In the genomic region with DNA sequence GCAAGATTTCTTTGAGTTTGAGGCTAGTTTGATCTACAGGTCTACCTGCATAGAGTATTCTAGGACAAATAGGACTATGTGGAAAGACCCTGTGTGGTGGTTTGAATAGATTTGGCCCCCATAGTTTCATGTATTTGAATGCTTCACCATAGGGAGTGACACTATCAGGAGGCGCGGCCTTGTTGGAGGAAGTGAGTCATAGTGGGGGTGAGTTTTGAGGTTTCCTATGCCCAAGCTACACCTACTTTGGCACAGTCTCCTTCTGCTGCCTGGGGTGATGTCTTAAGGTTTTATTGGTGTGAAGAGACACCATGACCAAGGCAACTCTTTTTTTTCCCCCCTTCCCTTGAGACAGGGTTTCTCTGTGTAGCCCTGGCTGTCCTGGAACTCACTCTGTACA, we compare ENCODE assay signal across 23 mouse cellular contexts. TPM values are rescaled to one million over a fixed set of nuclear protein-coding genes. Genes with fewer than 3 reads are reported as not detected.
"Had no signal": no experiment of that assay in that cellular context is flagged by ENCODE, and none has a peak within 500 bp of the region (broad histone marks: within the 10 kb centered on the region; RNA-seq: fewer than 3 reads in every experiment).

No protein-coding gene starts in this region.

- H3K9ac ChIP-seq: kidney, embryonic 15.5 days; lung, embryonic 15.5 days; midbrain, embryonic 13.5 days had no signal

- H3K27ac ChIP-seq: kidney, embryonic 15.5 days; layer of hippocampus, adult 2 months; lung, embryonic 15.5 days; midbrain, embryonic 10.5 days; midbrain, embryonic 13.5 days; stomach, postnatal 0 days had no signal

- H3K4me2 ChIP-seq: kidney, embryonic 15.5 days; lung, embryonic 15.5 days; midbrain, embryonic 13.5 days had no signal

- H3K4me3 ChIP-seq: kidney, embryonic 15.5 days; layer of hippocampus, adult 2 months; lung, embryonic 15.5 days; midbrain, embryonic 10.5 days; midbrain, embryonic 13.5 days had no signal

- H3K9me3 ChIP-seq: kidney, embryonic 15.5 days; lung, embryonic 15.5 days; midbrain, embryonic 13.5 days had no signal

- H3K27me3 ChIP-seq: kidney, embryonic 15.5 days; lung, embryonic 15.5 days; megakaryocyte, embryonic 14.5 days; midbrain, embryonic 13.5 days had no signal

- ATAC-seq: midbrain, embryonic 13.5 days had no signal

- H3K4me1 ChIP-seq: kidney, embryonic 15.5 days had no signal

- DNase-seq: kidney, adult 11 months; kidney, adult 8-10 months; kidney, postnatal 10 days; kidney, postnatal 36 days; layer of hippocampus, adult 9-11 months; lung, adult 18-20 months; lung, postnatal 10 days; lung, postnatal 36 days; thymus, adult 2 months; thymus, postnatal 14 days; thymus, postnatal 4 days had no signal

- H3K36me3 ChIP-seq: lung, embryonic 15.5 days; midbrain, embryonic 13.5 days had no signal

RNA-seq across cellular contexts. Expression of a gene that starts 50.7 kb away (rescaled TPM):
- total RNA-seq: layer of hippocampus, adult 2 months; layer of hippocampus, postnatal 25 days; left cerebral cortex, adult 18-20 months had no signal
- polyA plus RNA-seq: limb, embryonic 11.5 days; midbrain, embryonic 10.5 days; midbrain, embryonic 13.5 days; neural tube, embryonic 11.5 days; neural tube, embryonic 14.5 days; stomach, postnatal 0 days had no signal
